Mouse (Mus musculus): ENCODE data around the gene Kif5c. TPM values are rescaled to one million over a fixed set of nuclear protein-coding genes. Genes with fewer than 3 reads are reported as not detected.

Kif5c gene
- polyA plus RNA-seq, 1 experiment, result 0.20 TPM

DNA sequence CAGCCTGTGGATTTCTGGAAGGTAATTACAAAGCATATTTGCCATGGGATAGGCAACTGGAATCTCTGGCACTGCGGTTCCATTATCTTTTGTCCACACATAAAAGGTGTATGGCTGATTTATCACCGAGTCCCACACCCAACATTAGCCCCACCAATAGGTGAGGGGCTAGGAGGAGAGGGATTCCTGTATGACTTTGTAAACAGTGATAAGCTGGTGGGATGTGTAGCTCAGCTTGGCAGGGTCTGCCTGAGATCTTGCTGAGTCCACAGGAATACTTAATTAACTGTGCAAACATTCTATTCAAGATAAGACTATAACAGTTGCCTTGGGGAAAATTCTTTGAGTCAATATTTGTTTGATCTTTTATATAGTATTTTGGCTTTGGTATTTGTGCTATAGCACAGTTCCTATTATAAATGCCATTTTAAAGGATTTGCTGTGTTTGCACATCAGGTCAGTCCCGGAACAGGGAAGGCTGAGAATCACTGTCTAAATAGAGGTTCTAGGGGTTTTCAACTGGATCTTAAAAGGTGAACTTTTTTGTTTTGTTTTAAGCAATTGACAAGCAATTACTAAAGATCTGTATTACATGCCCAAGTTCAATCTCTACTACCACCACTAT lies 196.7 kb downstream of the Kif5c start:
- H3K4me3 ChIP-seq (ENCODE audit: insufficient read depth, low read depth, low read length), result no peak overlapping the region
- peaks cover 6% of the 10 kb centered on the region; the same call in 1 of the 2 replicates for H3K4me1 ChIP-seq (ENCODE audit: control insufficient read depth, insufficient read depth, insufficient read length, low read length)
- no peak overlapping the region for H3K27ac ChIP-seq (replicated peaks; ENCODE audit: low read depth, low read length)

DNA sequence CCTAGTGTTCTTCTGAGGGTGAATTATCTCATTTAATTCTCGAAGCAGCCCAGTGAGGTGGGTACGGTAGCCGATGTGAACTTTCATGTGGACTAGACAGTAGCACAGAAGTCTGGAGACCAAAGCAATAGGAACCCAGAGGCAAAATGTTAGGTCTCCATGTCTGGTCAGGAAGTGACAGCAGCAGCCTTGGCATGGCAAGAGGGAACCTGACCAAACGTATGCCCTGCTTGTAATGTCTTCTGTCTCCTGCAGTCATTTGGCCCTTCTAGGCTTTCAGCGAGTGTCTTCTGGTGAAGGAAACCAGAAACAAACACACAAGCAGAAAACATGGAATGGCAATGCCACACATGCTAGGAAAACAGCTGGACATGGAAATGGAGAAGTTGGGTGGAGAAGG lies 197.5 kb downstream of the Kif5c start:
- H3K4me3 ChIP-seq (ENCODE audit: insufficient read depth, low read depth, low read length), result no peak overlapping the region
- H3K4me1 ChIP-seq (ENCODE audit: control insufficient read depth, insufficient read depth, insufficient read length, low read length), result peaks cover 3% of the 10 kb centered on the region; the same call in 1 of the 2 replicates

GRCm38 (mm10) chr2:49817151-49817550 lies 198.1 kb downstream of the Kif5c start:
- Histone ChIP-seq H3K4me1 (ENCODE audit: control insufficient read depth, insufficient read depth, insufficient read length, low read length) (no peaks in the 10 kb centered on the region; the same call in 1 of the 2 replicates), H3K4me3 (ENCODE audit: insufficient read depth, low read depth, low read length) (no peak overlapping the region), H3K27ac (replicated peaks; ENCODE audit: low read depth, low read length) (no peak overlapping the region)

More for the DNA sequence above, 197.5 kb downstream of the Kif5c start:
- no peak overlapping the region for H3K27ac ChIP-seq (replicated peaks; ENCODE audit: low read depth, low read length)

DNA sequence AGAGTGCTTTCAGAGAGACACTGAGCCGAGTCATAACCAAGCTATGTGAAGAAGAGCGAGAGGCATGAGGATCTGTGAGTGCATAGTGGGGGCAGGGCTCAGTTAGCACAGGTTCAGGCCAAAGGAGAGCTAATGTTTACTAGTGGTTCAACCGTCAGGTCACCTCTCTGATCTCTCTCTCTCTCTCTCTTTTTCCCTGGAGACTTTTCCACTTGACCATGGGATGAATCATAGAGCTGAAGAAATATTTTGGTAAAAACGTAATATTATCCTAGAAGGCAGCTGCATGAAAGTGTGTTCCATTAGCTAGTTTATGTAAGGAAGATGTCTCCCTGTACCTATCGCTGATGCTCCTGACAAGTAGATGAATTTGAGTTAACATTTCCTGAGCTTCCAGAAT lies 199.0 kb downstream of the Kif5c start:
- no peaks in the 10 kb centered on the region; the same call in 1 of the 2 replicates for H3K4me1 ChIP-seq (ENCODE audit: control insufficient read depth, insufficient read depth, insufficient read length, low read length)

DNA sequence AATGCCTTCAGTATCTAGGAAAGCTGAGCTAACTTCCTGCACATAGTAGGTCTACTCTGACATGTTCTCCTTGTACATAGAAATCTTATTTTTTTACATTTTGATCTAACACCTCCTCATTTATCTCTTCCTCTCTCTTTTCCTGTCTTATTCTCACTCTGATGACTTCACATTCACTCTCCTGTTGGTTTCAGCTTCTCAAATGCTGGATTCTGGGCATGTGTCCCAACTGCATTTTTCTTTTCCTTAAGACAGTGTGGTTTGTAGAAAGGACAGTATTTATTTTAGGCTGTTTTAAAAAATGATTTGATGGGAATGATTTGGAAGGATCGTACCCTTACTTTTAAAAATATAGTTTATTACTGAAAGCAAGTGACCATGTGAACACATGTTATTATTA lies 203.2 kb downstream of the Kif5c start:
- no peak overlapping the region for H3K4me3 ChIP-seq (ENCODE audit: insufficient read depth, low read depth, low read length)
- no peaks in the 10 kb centered on the region; the same call in 1 of the 2 replicates for H3K4me1 ChIP-seq (ENCODE audit: control insufficient read depth, insufficient read depth, insufficient read length, low read length)
- no peak overlapping the region for H3K27ac ChIP-seq (replicated peaks; ENCODE audit: low read depth, low read length)

More for the DNA sequence above, 199.0 kb downstream of the Kif5c start:
- Histone ChIP-seq H3K27ac (replicated peaks; ENCODE audit: low read depth, low read length) (no peak overlapping the region), H3K4me3 (ENCODE audit: insufficient read depth, low read depth, low read length) (no peak overlapping the region)

Other genes with a start within 250 kb of the Kif5c start
- gene Epc2, start 167.8 kb upstream of the Kif5c start, polyA plus RNA-seq (2012; ENCODE audit: insufficient read depth, insufficient read length, missing spikeins), result 8.0 and 9.0 TPM in 2 replicates
- not detected in 2 replicates for gene Lypd6b, start 168.4 kb downstream of the Kif5c start, polyA plus RNA-seq (2012; ENCODE audit: insufficient read depth, insufficient read length, missing spikeins)

Data from brown adipose tissue, adult 24 weeks (tissue).